16 mouse cellular contexts compared by ENCODE assay signal in genomic region chr10:45144038-45144817, GRCm38 (mm10). TPM values are rescaled to one million over a fixed set of nuclear protein-coding genes. Genes with fewer than 3 reads are reported as not detected.
"Had no signal": no experiment of that assay in that cellular context is flagged by ENCODE, and none has a peak within 500 bp of the region (broad histone marks: within the 10 kb centered on the region; RNA-seq: fewer than 3 reads in every experiment).

No protein-coding gene starts in this region.

- H3K9me3 ChIP-seq: limb, embryonic 12.5 days; liver, embryonic 13.5 days; lung, embryonic 15.5 days; megakaryocyte, embryonic 14.5 days; midbrain, embryonic 15.5 days; neural tube, embryonic 12.5 days had no signal

- H3K9ac ChIP-seq: limb, embryonic 12.5 days; liver, embryonic 13.5 days; liver, postnatal 0 days; lung, embryonic 15.5 days; midbrain, embryonic 15.5 days; neural tube, embryonic 12.5 days had no signal

- ATAC-seq: liver, postnatal 0 days; midbrain, embryonic 15.5 days had no signal

- H3K4me2 ChIP-seq: limb, embryonic 12.5 days; liver, embryonic 13.5 days; lung, embryonic 15.5 days; midbrain, embryonic 11.5 days; midbrain, embryonic 15.5 days; neural tube, embryonic 12.5 days had no signal

- DNase-seq: kidney, postnatal 36 days; liver; liver, embryonic 13.5 days; liver, postnatal 0 days; lung, postnatal 14 days; thymus, postnatal 4 days had no signal

- H3K4me1 ChIP-seq: lung, embryonic 15.5 days had no signal

- H3K27ac ChIP-seq: limb, embryonic 12.5 days; liver, embryonic 13.5 days; lung, embryonic 15.5 days; macrophage; midbrain, embryonic 15.5 days; neural tube, embryonic 12.5 days; stomach, postnatal 0 days had no signal

- H3K27me3 ChIP-seq: limb, embryonic 12.5 days; liver, embryonic 13.5 days; lung, embryonic 15.5 days; megakaryocyte, embryonic 14.5 days; midbrain, embryonic 15.5 days; neural tube, embryonic 12.5 days had no signal

- H3K4me3 ChIP-seq: limb, embryonic 12.5 days; liver, embryonic 13.5 days; lung, embryonic 15.5 days; megakaryocyte, embryonic 14.5 days; midbrain, embryonic 15.5 days; neural tube, embryonic 12.5 days had no signal

- H3K36me3 ChIP-seq: midbrain, embryonic 15.5 days had no signal

RNA-seq across cellular contexts. Expression of gene Popdc3, which starts 33.7 kb away (rescaled TPM):
- total RNA-seq: monocyte, adult 5-6 weeks; neutrophil, adult 5-6 weeks had no signal
- polyA plus RNA-seq: liver, postnatal 0 days; macrophage had no signal
